Mouse (Mus musculus) frontal cortex, adult 2 months (tissue): ENCODE measurements around the gene Atg2a. TPM values are rescaled to one million over a fixed set of nuclear protein-coding genes. Genes with fewer than 3 reads are reported as not detected.
A peak's percentile ranks its signal among the peaks of the same experiment; 100 is the strongest.
"Not testable (repeated sequence)": the region's sequence is repeated elsewhere in the genome, so short reads cannot be mapped to it uniquely, and the experiment has no call there.

ENCODE experiments used
- DNase-seq, 2 experiments: peaks; one replicate each; pipeline ENCODE4 v3.0.0; 2022; ENCODE audit warnings: low spot score in 1 of 2; ENCODE audit errors: extremely low spot score in 1 of 2
- polyA plus RNA-seq: library from polyadenylated mRNA; depleted of rRNA; stranded (reverse); fragments of >200 nt; gene quantifications from 2 replicates; pipeline ENCODE4 v1.2.3, GENCODE M21; 2012

The Atg2a gene
- polyA plus RNA-seq, 1 experiment: 31.2 TPM

DNA sequence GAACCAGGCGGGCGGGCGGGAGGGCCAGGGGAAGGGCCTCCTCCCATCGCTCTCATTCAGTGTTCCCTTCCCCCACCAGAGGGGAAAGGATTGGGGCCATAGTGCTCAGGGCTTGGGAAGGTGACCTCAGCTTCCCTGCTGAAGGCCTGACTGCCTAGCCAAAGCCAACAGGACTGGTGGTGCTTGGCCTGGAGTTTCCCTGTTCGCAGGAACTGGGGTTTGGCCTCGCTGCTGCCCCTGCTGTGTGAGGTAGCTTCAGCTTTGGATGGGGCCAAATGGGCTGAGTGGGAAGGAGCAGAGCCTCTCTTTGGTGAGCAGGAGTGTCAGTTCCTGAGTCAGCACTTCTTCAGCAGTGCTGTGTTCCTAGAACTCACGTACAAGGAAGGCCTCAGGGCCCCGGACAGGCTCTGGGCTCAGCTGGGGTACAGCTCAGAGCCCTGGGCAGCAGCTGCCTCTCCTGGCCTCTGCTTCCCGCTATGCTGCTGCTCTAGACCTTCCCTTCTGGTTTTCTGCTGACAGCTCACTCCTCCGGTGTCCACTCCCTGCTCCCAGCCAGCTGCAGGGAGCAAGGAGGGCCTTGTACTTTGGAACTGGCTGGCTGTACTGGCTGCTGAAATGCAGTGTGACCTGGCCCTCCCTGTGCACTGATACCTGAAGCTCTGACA is 49.8 kb downstream of the Atg2a start:
- no peak for DNase-seq

DNA sequence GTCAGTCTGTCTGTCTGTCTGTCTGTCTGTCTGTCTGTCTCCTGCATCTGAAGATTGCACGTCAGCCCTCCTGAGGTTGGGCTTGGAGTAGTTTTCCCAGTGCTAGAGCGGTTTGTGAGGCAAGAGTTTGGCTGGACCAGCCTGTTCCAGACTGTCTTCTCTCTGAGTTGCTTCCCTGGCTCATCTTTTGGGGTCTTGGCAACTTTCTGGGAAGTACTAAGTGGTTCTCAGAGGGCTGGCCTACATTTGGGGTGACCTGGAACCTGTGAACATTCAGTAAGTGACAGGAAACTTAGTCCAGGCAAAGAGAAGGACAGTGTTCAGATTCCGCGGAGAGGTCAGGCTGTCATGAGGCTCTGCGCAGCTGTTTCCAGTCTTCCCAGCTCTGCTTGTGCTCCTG is 50.8 kb downstream of the Atg2a start:
- no peak for DNase-seq

DNA sequence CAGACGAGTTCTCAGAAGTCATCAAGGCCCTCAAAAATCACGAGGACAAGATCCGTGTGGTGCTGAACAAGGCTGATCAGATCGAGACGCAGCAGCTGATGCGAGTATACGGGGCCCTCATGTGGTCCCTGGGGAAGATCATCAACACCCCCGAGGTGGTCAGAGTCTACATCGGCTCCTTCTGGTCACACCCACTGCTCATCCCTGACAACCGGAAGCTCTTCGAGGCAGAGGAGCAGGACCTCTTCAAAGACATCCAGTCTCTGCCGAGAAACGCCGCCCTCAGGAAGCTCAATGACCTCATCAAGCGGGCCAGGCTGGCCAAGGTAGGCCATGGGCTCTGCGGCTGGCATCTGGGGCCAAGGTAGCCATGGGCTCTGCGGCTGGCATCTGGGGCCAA is 52.8 kb downstream of the Atg2a start:
- DNase-seq: no peak

DNA sequence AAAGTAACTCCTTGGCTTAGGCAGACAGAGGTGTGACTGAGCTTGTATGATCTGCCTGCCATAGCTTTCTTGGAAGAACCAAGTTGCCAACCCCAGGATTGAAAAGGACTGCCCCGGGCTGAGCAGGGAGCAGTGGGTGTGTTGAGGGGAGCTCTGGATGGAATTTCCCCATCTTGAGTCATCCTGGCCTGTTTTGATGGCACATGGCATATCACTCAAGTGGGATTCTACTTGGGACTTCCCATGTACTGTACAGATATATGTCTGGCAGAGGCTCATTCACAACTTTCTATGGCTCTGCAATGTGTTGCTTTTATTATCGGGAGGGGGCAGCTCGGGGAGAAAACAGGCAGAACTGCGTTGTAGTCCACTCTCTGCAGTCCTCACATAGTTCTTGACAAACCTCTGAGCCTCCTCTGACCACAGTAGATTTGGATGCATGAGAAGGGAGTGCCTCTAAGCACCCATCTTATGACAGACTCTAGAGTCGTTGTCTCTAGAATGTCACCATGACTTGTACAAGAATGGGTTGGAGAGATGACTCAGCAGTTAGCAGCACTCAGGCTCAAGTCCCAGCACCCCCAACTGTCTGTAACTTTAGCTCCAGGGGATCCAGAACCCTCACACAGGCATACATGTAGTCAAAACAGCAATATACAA is 55.2 kb downstream of the Atg2a start:
- DNase-seq: no peak

DNA sequence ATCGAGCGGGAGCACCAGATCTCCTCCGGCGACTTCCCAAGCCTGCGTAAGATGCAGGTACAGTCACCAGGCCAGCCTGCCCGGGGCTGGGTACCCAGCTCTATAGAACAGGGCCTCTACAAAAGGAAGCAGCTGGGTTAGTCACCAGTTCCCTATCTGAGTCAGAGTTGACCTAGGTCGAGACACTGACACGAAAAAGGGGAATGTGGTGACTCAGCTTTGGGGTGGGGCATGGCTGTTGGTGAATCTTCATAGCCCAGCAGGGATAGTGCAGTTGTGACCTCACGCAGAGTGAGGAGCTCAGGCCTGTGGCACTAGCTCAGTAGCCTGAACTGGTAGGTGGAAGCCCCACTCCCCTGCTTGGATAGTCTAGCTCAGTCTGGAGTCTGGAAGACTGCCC is 56.2 kb downstream of the Atg2a start:
- no peak for DNase-seq

DNA sequence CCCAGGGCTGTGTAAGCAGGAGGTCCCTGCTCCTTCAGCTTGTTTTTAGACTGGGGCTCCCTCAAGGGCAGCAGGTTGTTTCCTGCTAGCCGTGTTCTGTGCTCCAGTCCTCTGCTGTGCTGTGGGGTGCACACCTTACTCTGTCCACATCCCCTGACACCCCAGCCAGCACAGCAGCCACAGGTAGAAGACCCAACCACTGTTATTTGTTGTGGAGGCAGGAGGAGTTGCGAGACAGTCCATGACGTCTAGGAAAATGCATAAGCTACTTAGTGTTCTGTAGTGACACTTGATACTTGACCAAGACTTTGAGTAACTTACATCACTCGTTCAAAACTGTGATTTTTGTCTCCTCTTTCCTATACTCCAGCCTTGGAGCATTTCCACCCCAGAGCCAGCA is 57.5 kb downstream of the Atg2a start:
- no peak for DNase-seq

DNA sequence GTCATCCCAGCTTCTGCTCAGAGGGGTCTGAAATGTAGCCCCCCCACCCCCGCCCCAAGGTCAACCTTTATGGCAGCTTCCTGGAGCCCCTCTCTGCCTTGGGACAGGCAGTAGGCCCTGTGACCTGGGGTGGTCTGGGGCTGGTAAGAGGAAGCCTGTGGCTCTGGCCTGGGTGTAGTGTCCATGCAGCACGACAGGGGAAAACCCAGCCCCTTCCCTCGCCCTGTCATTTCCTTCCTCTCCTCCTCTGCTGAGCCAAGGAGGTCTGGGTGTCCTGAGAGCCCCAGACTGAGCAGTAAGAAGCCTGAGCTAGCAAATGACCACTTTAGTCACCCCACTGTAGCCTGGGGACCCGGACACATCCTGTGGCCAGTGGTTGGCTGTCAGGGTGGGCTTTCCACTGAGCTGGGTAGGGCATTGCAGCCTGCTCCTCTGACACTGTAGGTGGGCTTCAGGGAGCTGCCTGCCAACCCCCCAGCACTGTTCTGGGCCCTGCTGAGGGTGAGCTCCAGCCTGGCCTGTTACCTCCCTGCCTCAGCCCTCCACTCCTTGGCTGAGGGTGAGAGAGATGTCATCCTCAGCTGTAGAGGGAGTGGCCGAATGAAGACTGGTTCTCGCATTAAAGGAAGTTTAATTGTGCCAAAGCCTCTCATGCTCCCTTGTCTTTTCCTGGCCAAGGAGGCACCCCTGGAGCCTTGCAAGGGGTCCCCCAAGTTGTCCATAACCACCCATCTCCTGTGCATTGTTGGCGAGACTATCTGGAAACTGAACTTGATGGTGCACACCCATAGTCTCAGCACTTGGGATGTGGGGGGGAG is 58.2 kb downstream of the Atg2a start:
- DNase-seq: no peak

DNA sequence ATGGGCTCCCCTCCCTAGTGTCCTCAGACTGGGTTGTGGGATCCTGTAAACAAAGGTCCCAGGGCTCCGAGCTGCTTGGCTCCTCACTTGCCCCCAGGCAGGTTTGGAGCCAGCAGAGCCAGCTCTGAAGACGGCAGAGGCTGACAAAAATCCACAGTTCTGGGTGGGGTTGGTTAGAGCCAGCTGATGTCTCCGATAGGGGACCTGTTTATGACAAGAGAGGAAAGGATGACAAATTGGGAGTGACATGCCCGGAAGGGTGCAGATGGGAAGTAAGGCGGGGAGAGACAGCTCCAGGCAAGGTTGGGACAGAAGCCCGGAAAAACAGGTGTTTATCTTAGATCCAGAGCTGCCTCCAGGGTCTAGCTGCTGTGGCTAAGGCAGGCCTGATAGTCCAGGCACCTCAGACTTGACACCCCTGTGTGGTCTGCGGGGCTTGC is 59.0 kb downstream of the Atg2a start:
- no peak for DNase-seq

DNA sequence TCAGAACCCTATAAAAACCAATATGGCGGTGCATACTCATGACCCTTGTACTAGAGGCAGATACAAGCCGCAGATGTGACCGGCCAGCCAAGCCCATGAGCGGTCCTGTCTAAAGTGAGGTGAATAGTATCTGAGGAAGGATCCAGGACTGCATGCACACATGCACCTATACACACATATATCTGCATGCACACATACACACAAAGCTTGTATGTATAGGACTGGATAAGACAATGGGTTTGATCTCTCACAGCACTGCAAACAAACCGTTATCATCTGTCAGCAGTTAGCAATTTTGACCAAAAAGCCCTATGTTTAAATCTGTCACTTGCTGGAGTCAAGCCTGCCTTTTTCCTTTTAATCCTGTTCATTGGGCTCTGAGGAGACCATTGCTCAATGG is 60.6 kb downstream of the Atg2a start:
- no peak for DNase-seq

DNA sequence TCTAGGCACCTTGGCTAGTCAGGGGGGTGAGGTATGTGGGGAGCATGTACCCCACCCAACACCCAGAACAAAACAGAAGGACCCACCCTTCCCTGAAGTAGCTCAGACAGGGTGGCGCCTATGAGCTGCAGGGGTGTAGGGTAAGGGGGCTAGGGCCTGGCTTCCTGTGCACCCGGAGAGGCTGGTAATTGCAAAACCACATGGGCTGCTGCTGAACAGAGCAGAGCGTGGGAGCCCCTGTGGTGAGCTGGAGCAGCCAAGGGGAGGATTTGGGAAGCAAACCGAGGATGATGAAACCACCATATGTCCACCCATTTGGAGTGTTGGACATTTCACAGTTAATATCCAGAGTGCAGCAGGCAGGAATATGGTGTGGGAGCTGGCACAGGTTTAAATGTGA is 61.1 kb downstream of the Atg2a start:
- DNase-seq: peak in 1 of 2 experiments; percentile 37

DNA sequence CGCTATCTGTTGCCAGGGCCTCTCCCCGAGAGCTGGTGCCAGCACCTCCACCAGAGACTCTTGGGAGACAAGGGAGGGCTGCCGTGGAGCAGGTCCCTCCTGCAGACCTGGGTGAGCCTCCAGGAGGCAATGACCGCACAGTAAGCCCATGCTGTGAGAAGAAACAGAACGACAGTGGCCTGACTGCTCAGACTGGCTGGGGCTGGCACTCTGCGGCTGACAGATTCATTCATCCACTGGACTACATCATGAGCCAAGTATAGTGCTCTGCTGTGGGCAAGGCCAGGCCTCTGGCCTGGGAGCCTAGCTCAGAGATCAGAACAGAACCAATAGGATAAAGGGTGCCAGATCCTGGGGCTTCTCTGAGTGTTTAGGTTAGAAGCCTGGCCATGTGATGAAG is 62.4 kb downstream of the Atg2a start:
- no peak for DNase-seq

DNA sequence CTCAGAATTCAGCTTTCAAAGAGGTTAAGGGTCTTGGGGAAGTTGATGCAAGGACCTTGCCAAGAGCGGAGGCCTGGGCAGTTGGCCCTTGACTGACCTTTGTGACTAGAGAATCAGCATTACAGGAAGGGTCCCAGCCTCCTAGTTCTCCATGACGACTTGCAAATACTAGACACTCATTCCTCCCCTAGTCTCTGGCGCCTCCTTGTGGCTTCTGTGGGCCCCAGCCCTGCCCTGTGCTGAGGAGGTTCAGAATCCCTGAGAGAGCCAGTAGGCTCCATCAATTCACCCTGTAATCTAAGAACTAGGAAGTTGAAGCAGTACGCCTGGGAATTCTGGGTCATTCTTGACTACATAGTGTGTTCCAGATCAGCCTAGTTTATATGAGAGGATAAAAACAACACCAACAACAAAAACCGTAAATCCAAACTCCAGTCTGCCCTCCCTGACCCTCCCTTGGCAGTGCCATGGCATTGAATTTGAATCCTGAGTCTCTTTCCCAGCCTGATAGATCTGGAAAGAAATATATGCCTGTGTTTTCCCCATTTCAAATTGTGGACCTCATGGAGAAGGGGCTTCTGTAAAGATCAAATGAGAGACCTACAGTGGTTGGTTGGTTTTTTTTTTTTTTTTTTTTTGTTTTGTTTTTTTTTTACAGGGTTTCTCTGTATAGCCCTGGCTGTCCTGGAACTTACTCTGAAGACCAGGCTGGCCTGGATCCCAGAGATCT is 63.5 kb downstream of the Atg2a start:
- DNase-seq: peak; percentile 50 to 88

DNA sequence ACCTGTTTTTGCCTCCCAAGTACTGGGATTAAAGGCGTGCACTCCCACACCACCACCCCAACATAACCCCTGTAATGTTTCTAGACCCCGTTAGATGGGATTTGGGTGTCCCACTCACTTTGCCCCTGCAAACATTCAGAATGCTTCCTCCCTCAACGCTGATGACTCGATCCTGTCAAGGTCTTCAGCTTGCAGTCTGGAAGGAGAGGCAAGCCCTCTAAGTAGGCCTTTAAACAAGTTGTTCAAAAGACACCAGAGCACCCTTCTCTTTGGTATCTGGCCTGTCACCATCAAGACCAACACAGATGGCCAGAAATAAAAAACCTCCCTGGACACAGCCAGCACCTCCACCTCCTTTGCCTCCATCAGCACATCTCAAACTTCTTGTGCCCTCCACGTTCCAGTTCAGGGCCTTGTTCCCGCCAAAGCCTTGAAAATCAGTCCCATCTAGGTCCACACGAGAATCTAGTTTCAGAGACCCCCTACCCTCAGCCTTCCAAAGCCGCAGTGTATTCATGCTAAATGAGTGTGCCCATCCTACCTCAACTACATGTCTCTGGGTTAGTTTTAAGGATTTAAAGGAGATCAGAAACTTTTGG is 64.1 kb downstream of the Atg2a start:
- no peak for DNase-seq

DNA sequence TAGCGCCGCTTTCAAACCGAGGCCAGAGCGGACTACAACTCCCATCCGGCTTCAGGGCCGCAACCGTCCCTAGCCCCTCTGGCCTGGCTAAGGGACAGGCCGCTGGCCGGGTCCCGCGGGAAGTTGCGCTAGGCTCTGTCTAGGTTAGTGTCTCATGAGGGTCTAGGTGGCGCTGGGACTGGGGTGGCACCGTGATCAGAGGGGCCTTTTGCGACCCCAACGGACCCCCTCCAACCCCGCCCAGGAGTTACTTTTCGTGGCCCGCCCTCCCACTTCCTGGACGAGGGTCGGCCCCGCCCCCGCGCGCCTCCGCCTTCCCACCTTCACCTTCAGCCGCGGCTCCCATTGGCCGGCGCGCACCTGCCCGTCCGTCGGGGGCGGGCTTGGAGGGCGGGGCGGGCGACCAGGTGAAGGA is 64.7 kb downstream of the Atg2a start, which contains the start of gene Cdc42bpg:
TSS of gene Cdc42bpg (plus strand) at position 320 of the 415 bp plus-strand sequence.
- DNase-seq: peak in 1 of 2 experiments; percentile 26

DNA sequence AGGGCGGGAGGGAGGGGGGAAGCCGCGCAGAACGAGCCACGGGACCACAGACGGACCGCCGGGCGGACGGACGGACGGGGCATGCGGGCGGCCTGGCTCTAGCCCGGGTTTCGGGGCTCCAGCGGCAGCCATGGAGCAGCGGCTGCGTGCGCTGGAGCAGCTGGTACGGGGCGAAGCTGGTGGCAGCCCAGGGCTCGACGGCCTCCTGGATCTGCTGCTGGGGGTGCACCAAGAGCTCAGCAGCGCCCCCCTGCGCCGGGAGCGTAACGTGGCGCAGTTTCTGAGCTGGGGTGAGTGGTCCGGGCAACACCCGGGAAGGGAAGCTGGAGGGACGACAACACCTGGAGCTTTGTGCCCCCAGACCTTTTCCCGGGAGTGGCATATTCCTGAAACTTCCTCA is 65.1 kb downstream of the Atg2a start:
- peak in 1 of 2 experiments; percentile 40 for DNase-seq

DNA sequence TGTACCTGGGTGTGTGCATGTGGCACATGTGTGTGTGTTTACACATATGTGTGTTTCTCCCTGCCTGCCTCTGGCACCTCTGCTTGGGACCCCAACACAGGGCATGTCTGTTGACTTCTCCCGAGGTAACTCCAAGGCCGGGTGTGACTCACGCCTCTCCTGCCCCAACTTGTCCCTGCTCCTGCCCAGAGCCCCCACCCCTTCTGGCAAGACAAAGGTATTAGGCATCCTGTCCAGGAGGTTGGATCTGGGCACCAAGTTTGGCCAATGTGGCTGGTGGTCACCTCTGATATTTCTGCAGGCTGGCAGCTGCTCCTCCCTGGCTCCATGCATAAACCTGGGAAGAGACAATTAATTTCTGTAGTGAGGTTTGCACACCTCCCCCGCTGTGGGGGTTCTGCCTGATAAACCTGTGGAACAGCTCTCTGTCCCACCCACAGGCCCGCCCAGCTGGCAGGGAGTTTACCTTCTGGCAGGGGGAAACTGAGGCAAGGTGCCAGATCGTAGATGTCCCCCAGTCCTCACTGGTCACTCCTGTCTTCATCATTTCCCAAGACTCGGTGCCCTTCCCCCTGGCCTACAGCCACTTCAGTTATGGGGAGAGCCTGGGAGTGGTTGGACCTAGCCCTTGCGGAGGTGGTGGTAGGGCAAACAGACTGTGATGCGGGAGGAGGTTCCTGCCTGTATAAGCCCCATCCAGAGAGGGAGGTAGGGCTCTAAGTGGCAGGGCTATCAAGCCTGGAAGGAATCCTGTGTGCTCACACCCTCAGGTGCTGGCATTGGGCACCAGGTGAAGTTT is 66.5 kb downstream of the Atg2a start:
- DNase-seq: no peak

DNA sequence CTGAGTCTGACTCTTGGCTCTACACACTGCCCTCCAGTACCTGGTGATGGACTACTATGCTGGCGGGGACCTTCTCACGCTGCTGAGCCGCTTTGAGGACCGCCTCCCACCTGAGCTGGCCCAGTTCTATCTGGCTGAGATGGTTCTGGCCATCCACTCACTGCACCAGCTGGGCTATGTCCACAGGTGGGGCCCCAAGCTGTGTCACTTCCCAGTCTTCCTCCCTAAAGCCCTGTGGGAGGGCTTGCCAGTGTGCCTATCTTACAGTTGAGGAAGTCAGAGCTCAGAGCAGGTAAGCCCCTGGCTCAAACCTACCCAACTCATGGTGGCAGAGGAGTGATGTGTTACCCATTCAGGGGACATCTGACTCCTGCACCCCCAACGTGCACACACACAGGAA is 68.7 kb downstream of the Atg2a start:
- DNase-seq: no peak

DNA sequence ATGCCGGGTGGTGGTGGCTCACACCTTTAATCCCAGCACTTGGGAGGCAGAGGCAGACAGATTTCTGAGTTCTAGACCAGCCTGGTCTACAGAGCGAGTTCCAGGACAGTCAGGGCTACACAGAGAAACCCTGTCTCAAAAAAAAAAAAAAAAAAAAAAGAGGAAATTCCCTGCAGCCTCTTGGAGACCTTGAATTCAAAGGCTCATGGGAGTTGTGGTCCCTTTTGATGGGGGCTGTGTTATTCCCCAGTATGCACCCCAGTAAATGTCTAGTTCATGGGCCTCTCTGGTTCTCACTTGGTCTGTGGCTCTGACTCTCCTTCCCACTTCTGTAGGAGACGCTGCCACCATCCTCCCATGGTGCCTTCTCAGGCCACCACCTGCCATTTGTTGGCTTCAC is 70.3 kb downstream of the Atg2a start:
- not testable (repeated sequence) for DNase-seq
